Mouse (Mus musculus): ENCODE results near the gene Hal.

DNA sequence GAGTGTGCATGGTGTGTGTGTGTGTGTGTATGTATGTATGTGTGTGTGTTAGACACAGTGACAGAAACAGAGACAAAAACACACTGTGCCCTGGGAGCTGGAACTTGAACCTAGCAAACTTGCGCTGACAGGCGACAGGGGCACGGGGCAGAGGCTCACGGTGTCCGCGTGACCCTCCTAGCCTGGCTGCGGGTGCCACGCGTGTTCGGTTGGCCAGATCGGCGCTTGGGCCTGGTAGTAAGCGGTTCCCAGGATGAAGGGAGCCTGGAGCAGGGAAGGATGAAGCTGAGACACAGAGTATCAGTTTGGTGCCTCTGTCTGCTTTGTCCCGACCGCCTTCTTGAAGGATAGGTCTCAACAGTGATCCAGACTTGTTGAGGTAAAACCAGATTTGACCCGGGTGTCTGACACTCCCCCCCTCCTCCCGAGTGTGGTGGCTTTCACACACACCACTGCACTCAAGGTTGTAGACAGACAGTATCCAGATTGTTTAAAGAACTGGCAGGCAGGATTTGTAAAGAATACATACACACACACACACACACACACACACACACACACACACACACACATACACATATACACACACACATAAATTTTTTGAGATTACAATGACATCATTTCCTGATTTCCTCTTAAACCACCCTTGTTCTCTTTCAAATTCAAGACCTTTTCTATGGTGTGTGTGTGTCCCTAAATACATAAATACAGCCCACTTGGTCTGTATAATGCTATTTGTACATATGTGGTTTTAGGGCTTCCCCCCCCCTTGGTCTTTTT lies 52.1 kb downstream of the Hal start, which contains the start of gene Ccdc38:
- no peak for TF ChIP-seq CTCF (IDR thresholded peaks at IDR 0.05; ENCODE audit: low read depth)
- no peak for TF ChIP-seq EP300 (IDR thresholded peaks at IDR 0.05; ENCODE audit: low read depth)

Data from heart, postnatal 0 days (tissue).